ENCODE assay signal across 8 mouse cellular contexts in genomic region chr2:121588309-121588694, GRCm38 (mm10).
A peak's percentile ranks its signal among the peaks of the same experiment; 100 is the strongest.
DNase-seq lines count a peak whose midpoint lies in the region; ATAC-seq and TF ChIP-seq lines count a peak whose summit lies in the region.

No protein-coding gene starts in this region.

- H3K27ac ChIP-seq in intestine, embryonic 15.5 days, result no peak overlapping the region
- H3K27ac ChIP-seq in intestine, postnatal 0 days (ENCODE audit: low read depth, low read length), result no peak overlapping the region
- no peak overlapping the region for H3K27ac ChIP-seq in embryonic facial prominence, embryonic 11.5 days (replicated peaks; ENCODE audit: low read depth, low read length)
- no peak overlapping the region for H3K27ac ChIP-seq in limb, embryonic 14.5 days (replicated peaks; ENCODE audit: low read depth, low read length)

- H3K4me3 ChIP-seq in intestine, embryonic 15.5 days (replicated peaks), result no peak overlapping the region
- H3K4me3 ChIP-seq in intestine, postnatal 0 days (ENCODE audit: low read depth, low read length), result no peak overlapping the region
- no peak overlapping the region for H3K4me3 ChIP-seq in embryonic facial prominence, embryonic 11.5 days (ENCODE audit: low read depth, low read length)
- H3K4me3 ChIP-seq in limb, embryonic 14.5 days (replicated peaks; ENCODE audit: low read length), result no peak overlapping the region

- ATAC-seq in intestine, embryonic 15.5 days, result peak; percentile 63
- no peak for ATAC-seq in intestine, postnatal 0 days
- peak; percentile 60 for ATAC-seq in embryonic facial prominence, embryonic 11.5 days (replicated peaks; ENCODE audit: insufficient number of reproducible peaks, low FRiP score, low TSS enrichment, low read depth)
- ATAC-seq in limb, embryonic 14.5 days (ENCODE audit: low FRiP score, low read depth), result peak; percentile 65

- no peaks in the 10 kb centered on the region for H3K36me3 ChIP-seq in intestine, embryonic 15.5 days
- no peaks in the 10 kb centered on the region for H3K36me3 ChIP-seq in intestine, postnatal 0 days (ENCODE audit: control insufficient read depth, insufficient read depth)
- H3K36me3 ChIP-seq in embryonic facial prominence, embryonic 11.5 days (replicated peaks; ENCODE audit: control insufficient read depth, insufficient read depth, low read depth, low read length), result no peaks in the 10 kb centered on the region
- no peaks in the 10 kb centered on the region for H3K36me3 ChIP-seq in limb, embryonic 14.5 days (ENCODE audit: control insufficient read depth, insufficient read depth, low read length)

- TF ChIP-seq POLR2A in limb, embryonic 14.5 days (IDR thresholded peaks at IDR 0.05; ENCODE audit: borderline replicate concordance, extremely low read depth, insufficient read depth, insufficient read length), result no peak

- TF ChIP-seq CTCF in intestine, postnatal 0 days (IDR thresholded peaks at IDR 0.05; ENCODE audit: low read depth), result no peak

- H3K4me1 ChIP-seq in intestine, embryonic 15.5 days (replicated peaks), result 0 out of 2 replicates have a peak, but pooled peaks cover 5% of the 10 kb centered on the region
- no peaks in the 10 kb centered on the region for H3K4me1 ChIP-seq in intestine, postnatal 0 days (replicated peaks; ENCODE audit: control insufficient read depth, insufficient read depth, low read length)
- H3K4me1 ChIP-seq in embryonic facial prominence, embryonic 11.5 days (ENCODE audit: control insufficient read depth, insufficient read depth, low read length), result peaks cover 9% of the 10 kb centered on the region
- peaks cover 14% of the 10 kb centered on the region for H3K4me1 ChIP-seq in limb, embryonic 14.5 days (ENCODE audit: control insufficient read depth, insufficient read depth, low read length)

- no peaks in the 10 kb centered on the region for H3K9me3 ChIP-seq in intestine, embryonic 15.5 days
- no peaks in the 10 kb centered on the region for H3K9me3 ChIP-seq in intestine, postnatal 0 days (ENCODE audit: control insufficient read depth)
- no peaks in the 10 kb centered on the region for H3K9me3 ChIP-seq in embryonic facial prominence, embryonic 11.5 days (replicated peaks; ENCODE audit: control insufficient read depth, low read length)
- no peaks in the 10 kb centered on the region for H3K9me3 ChIP-seq in limb, embryonic 14.5 days (ENCODE audit: control insufficient read depth, low read length)

- peak; percentile 63 for DNase-seq in embryonic facial prominence, embryonic 11.5 days (ENCODE audit: low spot score)
- peak; percentile 68 to 71 for DNase-seq in heart, postnatal 10 days
- DNase-seq in limb, embryonic 14.5 days (ENCODE audit: low spot score), result peak; percentile 13
- peak; percentile 38 for DNase-seq in skeletal muscle tissue, adult 2 months (ENCODE audit: low read depth, low spot score)
- DNase-seq in spleen, adult 12 weeks (ENCODE audit: low spot score), result no peak
- DNase-seq in ovary, postnatal 14 days (ENCODE audit: low spot score), result no peak

- WGBS in intestine, embryonic 15.5 days, result 42% methylated on average over 4 of the region's 4 CpGs
- WGBS in intestine, postnatal 0 days, result 35% methylated on average over 4 of the region's 4 CpGs
- WGBS in embryonic facial prominence, embryonic 11.5 days, result 36% methylated on average over 4 of the region's 4 CpGs
- 34% methylated on average over 4 of the region's 4 CpGs for WGBS in limb, embryonic 14.5 days

- H3K4me2 ChIP-seq in intestine, embryonic 15.5 days (replicated peaks), result no peak overlapping the region
- H3K4me2 ChIP-seq in intestine, postnatal 0 days (replicated peaks; ENCODE audit: low read depth), result no peak overlapping the region
- H3K4me2 ChIP-seq in embryonic facial prominence, embryonic 11.5 days (ENCODE audit: low read depth, low read length), result no peak overlapping the region; the same call in none of the 2 replicates
- no peak overlapping the region for H3K4me2 ChIP-seq in limb, embryonic 14.5 days (replicated peaks; ENCODE audit: low read depth, low read length, severe bottlenecking)

- H3K9ac ChIP-seq in intestine, embryonic 15.5 days, result no peak overlapping the region
- no peak overlapping the region for H3K9ac ChIP-seq in intestine, postnatal 0 days (ENCODE audit: low read depth, low read length)
- no peak overlapping the region; the same call in 1 of the 2 replicates for H3K9ac ChIP-seq in embryonic facial prominence, embryonic 11.5 days (replicated peaks; ENCODE audit: low read length)
- H3K9ac ChIP-seq in limb, embryonic 14.5 days (ENCODE audit: low read depth, low read length, severe bottlenecking), result no peak overlapping the region

- intact Hi-C loops in heart, postnatal 10 days (cut with DNase I), result no loop called here

- H3K27me3 ChIP-seq in intestine, embryonic 15.5 days (replicated peaks), result no peaks in the 10 kb centered on the region
- no peaks in the 10 kb centered on the region for H3K27me3 ChIP-seq in intestine, postnatal 0 days (replicated peaks; ENCODE audit: control insufficient read depth, insufficient read depth, low read length)
- H3K27me3 ChIP-seq in embryonic facial prominence, embryonic 11.5 days (ENCODE audit: control insufficient read depth, insufficient read depth, low read length), result no peaks in the 10 kb centered on the region
- H3K27me3 ChIP-seq in limb, embryonic 14.5 days (ENCODE audit: control insufficient read depth, insufficient read depth, low read length), result no peaks in the 10 kb centered on the region

Comparison
In these comparisons a context has a peak if more than half of its experiments do, and no peak if none do; other contexts are left out.
1. DNase-seq: peak in embryonic facial prominence, embryonic 11.5 days (single experiment), heart, postnatal 10 days (2 of 2), limb, embryonic 14.5 days (single experiment) and skeletal muscle tissue, adult 2 months (single experiment); none in spleen, adult 12 weeks (single experiment) and ovary, postnatal 14 days (single experiment).